Mouse (Mus musculus) T-helper 1 cell (primary cell): ENCODE results near the gene Aldh5a1.

Experiments
- in situ Hi-C: fragments of 300-600 bp; cut with MboI, MseI; formaldehyde crosslinking; loops from one replicate; pipeline ENCODE4 v1.15.1; 2025; ENCODE audit warnings: high pct_unique_total_duplicates

The Aldh5a1 gene

DNA sequence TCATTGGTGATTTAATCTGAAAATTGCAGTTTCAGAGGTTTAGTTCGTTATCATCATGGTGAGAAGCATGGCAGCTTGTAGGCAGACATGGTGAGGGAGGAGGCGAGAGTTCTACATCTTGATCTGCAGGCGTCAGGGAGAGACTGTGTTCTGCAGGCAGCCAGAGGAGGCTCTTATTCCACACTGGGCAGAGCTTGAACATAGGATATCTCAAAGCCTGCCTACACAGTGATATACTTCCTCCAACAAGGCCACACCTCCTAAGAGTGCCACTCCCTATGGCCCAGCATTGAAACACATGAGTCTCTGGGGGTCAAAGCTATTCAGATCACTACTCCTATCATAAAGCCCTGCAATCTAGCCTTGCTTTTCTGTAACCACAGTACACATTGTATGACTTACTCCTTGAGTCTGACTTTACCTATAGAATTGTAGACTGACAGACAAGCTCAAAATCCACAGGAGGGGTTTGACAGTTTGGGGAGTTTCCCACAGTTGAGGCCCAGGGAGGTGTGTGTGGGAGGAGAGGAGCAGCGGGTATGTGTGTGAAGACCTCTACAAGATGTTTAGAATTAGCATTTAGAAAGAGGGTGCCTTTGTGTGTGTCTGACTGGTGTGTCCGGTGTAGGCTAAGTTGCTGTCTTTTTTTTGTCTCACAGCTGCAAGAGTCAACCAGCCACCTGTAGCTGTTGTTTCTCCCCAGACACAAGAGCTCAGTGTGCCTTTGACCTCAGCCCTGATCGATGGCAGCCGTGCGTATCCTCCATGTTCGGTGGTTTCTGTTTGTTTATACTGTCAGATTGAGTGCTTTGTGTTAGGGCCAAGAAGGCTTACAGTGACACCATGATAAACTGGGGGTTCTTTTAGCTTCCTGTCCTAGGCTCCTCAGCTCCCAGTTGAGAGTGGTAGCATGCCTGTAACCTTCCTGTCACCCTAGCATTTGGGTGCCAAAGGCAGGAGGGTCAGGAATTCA lies 70.7 kb downstream of the Aldh5a1 start:
- in situ Hi-C loops = no loop called here

DNA sequence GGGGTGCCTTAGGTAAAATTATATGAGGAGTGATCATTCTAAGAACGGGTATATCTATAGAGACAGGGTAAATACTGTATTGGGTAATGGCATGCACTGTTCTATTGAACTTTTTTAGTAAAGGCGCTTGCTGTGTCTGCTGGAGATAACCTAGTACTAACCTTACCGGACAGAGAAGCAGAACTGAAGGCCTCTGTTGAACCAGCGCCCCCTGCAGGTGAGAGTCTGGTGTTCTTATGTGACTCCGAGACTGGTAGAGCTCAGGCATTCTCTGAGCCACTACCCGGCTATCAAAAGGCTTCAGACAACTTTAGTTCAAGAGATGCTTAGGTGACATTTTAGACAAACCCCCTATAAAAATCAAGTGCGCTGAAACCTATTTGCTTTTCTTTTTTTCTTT lies 74.9 kb downstream of the Aldh5a1 start:
- in situ Hi-C loops = no loop called here

DNA sequence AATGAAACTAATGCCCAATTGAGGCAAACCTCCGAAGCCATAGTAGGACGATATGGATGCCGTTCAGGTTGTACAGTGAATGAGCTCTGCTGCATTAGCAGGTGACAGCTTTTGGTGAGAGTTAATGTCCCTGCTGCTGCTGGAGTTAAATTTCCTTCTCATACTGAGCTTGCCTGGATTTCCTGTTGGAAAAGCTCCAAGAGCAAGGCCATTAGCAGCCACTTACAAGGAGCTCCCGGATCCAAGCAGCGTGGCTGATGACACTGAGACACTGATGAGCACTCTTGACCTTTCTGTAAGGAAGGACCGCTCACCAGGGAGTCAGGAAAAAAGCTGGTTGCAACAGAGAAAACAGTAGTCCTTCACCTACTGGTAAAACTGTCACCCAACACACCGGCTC lies 75.4 kb downstream of the Aldh5a1 start:
- in situ Hi-C loops = no loop called here

DNA sequence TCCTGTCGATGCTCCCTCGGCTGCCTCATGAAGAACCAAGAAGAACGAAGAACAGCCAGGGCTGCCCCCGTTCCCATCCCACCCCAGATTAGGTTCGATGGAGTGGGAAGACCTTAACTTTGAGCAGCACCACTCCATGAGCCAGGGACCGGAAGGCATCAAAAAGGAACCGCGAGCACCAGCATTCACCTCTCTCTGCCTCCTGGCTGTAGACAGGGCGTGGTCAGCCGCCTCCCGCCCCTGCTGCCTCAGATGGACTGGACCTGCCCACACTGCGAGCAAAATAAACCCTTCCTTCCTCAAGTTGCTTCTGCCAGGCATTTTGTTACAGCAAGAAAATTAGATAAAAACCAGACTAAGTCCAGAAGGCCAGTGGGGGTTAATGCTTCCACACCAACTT lies 76.4 kb downstream of the Aldh5a1 start:
- in situ Hi-C loops = no loop called here

DNA sequence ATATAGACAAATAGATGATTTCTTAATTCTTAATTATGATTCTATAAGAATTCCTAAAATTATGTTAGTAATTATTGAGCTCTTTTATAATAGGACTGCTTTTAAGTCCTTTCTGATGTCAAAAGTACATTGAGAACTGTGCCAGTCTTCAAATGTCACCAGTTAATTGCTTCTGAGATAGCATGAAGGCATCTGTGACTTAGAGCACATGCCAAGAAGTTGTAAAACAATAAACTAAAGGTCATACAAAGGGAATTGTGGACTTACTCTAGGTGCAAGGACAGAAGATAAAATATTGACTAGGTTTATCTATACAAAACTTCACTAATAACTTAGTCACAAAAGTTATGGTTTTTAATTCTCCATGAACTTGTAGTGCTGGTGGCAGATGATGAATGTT lies 78.3 kb downstream of the Aldh5a1 start:
- in situ Hi-C loops = no loop called here
